Mouse (Mus musculus) MEL (cell line): ENCODE measurements around the gene Spock1.

Experiments
- CTCF ChIP-seq, 3 experiments: IDR thresholded peaks in 2 of 3; conservative IDR thresholded peaks in 1 of 3; 2 replicates each; pipeline ENCODE4 v1.5.1; 2011 to 2012; ENCODE audit warnings: low read length in 3 of 3, low read depth in 2 of 3, mild to moderate bottlenecking in 2 of 3, improper control_type of control experiment in 1 of 3, inconsistent platforms in 1 of 3, mixed read lengths in 1 of 3, moderate library complexity in 1 of 3; ENCODE audit not compliant: control insufficient read depth in 1 of 3, insufficient read depth in 1 of 3, poor library complexity in 1 of 3, severe bottlenecking in 1 of 3
- ELF1 ChIP-seq: IDR thresholded peaks from 2 replicates; pipeline ENCODE4 v1.6.1; 2014; ENCODE audit warnings: low read depth, mild to moderate bottlenecking, inconsistent platforms, low read length, improper control_type of control experiment, moderate library complexity
- ETS1 ChIP-seq: IDR thresholded peaks from 2 replicates; pipeline ENCODE4 v1.6.1; 2012; ENCODE audit warnings: low read depth, mild to moderate bottlenecking, inconsistent platforms, low read length, improper control_type of control experiment, moderate library complexity
- HCFC1 ChIP-seq: IDR thresholded peaks from 2 replicates; pipeline ENCODE4 v1.6.1; 2012; ENCODE audit warnings: low read depth, mild to moderate bottlenecking, inconsistent platforms, low read length, improper control_type of control experiment, moderate library complexity
- MAFK ChIP-seq: IDR thresholded peaks from 2 replicates; pipeline ENCODE4 v1.6.1; 2011; ENCODE audit warnings: low read depth, mild to moderate bottlenecking, low read length, improper control_type of control experiment, borderline replicate concordance
- MYC ChIP-seq: IDR thresholded peaks from 2 replicates; pipeline ENCODE4 v1.6.1; 2011; ENCODE audit warnings: low read depth, mild to moderate bottlenecking, low read length, improper control_type of control experiment, moderate library complexity
- RAD21 ChIP-seq: IDR thresholded peaks from 2 replicates; pipeline ENCODE4 v1.6.1; 2011; ENCODE audit warnings: mild to moderate bottlenecking, low read depth, low read length, improper control_type of control experiment
- ZC3H11A ChIP-seq: IDR thresholded peaks from 2 replicates; pipeline ENCODE4 v1.6.1; 2012; ENCODE audit warnings: low read depth, mild to moderate bottlenecking, inconsistent platforms, low read length, improper control_type of control experiment

- TF ChIP-seq CTCF (IDR thresholded peaks at IDR 0.05 in 2 of 3, conservative IDR thresholded peaks at IDR 0.05 in 1 of 3; ENCODE audit: control insufficient read depth in 1 of 3, insufficient read depth in 1 of 3, low read depth in 2 of 3, low read length in 3 of 3, poor library complexity in 1 of 3, severe bottlenecking in 1 of 3) (no peak), ELF1 (no peak), ETS1 (no peak), ZC3H11A (no peak), HCFC1 (no peak), RAD21 (no peak), MYC (no peak), MAFK (no peak)
Observed at GRCm38 (mm10) chr13:57603226-57603625, 304.9 kb downstream of the Spock1 start.
